Mouse (Mus musculus): ENCODE results near the gene Sh3pxd2a. TPM values are rescaled to one million over a fixed set of nuclear protein-coding genes. Genes with fewer than 3 reads are reported as not detected.

Gene Sh3pxd2a
- polyA plus RNA-seq, 1 experiment: 150 TPM

DNA sequence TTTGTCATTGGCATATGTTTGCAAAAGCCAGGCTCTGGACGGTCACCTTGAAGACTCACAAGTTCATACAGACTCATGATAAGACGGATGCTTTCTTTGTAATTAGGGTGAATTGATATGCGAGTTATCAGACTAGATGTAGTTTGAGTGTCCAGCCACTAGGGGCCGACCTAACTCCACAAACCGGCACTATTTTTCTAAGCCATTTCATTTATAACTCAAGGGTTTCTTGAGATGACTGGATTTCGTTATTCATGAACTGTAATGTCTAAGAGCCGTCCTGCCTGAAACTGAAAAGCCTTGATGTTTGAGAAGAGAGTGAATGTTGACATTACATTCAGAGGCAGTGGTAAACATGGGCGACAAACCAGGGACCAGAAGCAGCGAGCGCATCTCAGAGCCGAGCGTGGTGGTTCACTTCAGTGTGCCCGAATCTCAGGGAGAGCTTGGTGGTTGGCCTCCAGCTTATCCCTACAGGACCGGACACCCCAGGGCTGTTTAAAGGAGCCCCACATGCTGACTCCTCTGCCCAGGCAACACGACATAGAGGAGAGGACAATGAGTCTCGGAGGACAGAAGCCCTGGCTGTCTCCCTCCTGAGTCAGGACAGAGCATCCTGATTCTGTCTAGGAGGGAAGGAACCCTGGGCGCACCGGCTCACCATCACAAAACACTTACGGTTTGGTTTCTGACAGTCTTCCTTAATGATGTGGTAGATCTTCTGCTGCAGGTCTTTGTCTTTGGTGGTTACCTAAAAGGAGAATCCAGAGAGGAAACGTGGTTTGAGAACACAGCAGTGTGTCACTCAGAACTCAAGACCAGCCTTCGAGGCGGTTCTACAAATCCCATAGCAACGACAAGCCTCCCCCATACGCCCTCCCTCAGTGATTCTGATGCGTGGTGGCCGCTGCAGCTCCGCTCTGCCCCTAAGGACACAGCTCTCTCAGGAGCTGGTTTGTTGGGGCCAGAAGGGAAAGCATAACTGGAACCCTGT, 43.2 kb upstream of the Sh3pxd2a start:
- Histone ChIP-seq H3K27ac (ENCODE audit: insufficient read depth, low read length) (peak overlapping the region; percentile 52; the same call in 1 of the 2 replicates), H3K4me1 (ENCODE audit: control insufficient read depth, insufficient read depth, low read length) (peaks cover 6% of the 10 kb centered on the region; the same call in 1 of the 2 replicates), H3K4me3 (ENCODE audit: insufficient read depth, low read length) (no peak overlapping the region)
- TF ChIP-seq CTCF (IDR thresholded peaks at IDR 0.05; ENCODE audit: borderline replicate concordance, insufficient read depth, low read length) (0 out of 2 replicates have a peak, but pooled peaks have one; percentile 4), POLR2A (IDR thresholded peaks at IDR 0.05; ENCODE audit: low read depth, low read length) (no peak)

DNA sequence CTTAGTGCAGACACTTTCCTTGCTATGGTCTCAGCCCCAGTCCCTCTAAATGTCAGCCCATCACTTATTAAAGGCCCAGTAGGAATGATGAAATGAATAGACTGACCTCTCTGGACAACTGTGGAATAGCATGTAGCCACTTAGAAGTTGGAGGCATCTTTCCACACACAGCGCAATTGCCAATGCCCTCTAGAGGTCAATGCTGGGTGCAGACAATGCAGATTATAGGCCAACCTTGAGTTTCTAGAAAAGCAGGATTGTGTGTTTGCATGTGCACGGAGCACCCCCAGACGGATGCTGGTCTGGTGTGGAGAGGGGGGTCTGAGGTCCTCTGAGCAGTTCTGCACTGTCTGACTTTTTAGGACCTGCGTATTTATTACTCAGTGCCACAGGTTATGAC, 39.4 kb upstream of the Sh3pxd2a start:
- Histone ChIP-seq H3K4me3 (ENCODE audit: insufficient read depth, low read length) (no peak overlapping the region), H3K4me1 (ENCODE audit: control insufficient read depth, insufficient read depth, low read length) (peaks cover 5% of the 10 kb centered on the region), H3K27ac (ENCODE audit: insufficient read depth, low read length) (no peak overlapping the region)
- TF ChIP-seq CTCF (IDR thresholded peaks at IDR 0.05; ENCODE audit: borderline replicate concordance, insufficient read depth, low read length) (peak; percentile 73), POLR2A (IDR thresholded peaks at IDR 0.05; ENCODE audit: low read depth, low read length) (no peak)

DNA sequence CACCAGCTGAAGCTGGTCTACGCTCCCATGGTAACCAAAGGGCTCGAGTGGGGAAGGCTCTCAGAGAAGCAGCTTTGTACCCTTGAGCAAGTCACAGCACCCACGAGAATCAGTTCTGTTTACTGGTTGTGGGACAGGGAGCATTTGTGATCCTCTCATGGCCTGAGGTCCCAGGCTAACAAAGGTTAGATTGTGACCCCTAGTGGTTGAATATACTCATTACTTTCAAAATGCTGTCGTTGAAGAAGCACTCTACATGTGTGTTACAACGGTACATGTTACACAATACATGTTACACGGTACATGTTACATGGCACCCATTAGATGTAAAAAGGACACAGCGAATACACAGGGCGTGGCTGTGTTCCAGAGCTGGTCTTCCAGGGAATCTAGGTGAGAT, 38.4 kb upstream of the Sh3pxd2a start:
- peaks cover 3% of the 10 kb centered on the region; the same call in 1 of the 2 replicates for H3K4me1 ChIP-seq (ENCODE audit: control insufficient read depth, insufficient read depth, low read length)
- TF ChIP-seq CTCF (IDR thresholded peaks at IDR 0.05; ENCODE audit: borderline replicate concordance, insufficient read depth, low read length) (0 out of 2 replicates have a peak, but pooled peaks have one; percentile 7), POLR2A (IDR thresholded peaks at IDR 0.05; ENCODE audit: low read depth, low read length) (no peak)
- no peak overlapping the region for H3K4me3 ChIP-seq (ENCODE audit: insufficient read depth, low read length)
- no peak overlapping the region for H3K27ac ChIP-seq (ENCODE audit: insufficient read depth, low read length)

DNA sequence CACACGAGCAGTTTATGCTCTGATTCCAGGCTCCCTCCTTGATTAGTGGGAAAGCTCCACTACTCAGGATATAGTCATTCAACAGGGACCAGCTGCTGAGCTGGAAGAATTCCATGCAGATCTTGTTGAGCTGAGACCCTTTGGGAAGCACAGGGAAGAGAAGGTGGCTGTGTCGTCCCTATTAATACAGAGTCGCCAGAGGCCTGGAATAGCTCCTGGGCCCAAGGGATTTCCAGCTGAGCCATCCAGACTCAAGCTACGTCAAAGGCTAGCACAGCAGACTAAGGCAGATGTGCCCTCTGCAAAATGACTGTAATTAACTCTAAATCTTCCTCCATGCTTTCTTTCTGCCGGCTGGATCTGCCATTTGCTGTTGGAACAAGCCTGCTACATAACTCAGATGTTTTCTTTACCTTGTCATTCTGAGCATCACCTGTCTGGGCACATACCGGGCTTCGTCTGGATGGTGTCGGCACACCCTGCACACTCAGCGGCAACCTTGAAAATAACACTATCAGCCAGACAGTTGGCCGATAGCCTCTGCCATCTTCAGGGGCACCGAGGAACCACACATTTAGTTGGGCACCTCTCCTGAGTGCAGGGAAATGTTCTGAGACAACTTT, 36.3 kb upstream of the Sh3pxd2a start:
- H3K4me1 ChIP-seq (ENCODE audit: control insufficient read depth, insufficient read depth, low read length): peaks cover 3% of the 10 kb centered on the region; the same call in 1 of the 2 replicates
- H3K4me3 ChIP-seq (ENCODE audit: insufficient read depth, low read length): no peak overlapping the region
- H3K27ac ChIP-seq (ENCODE audit: insufficient read depth, low read length): no peak overlapping the region
- TF ChIP-seq CTCF (IDR thresholded peaks at IDR 0.05; ENCODE audit: borderline replicate concordance, insufficient read depth, low read length): no peak
- TF ChIP-seq POLR2A (IDR thresholded peaks at IDR 0.05; ENCODE audit: low read depth, low read length): no peak

DNA sequence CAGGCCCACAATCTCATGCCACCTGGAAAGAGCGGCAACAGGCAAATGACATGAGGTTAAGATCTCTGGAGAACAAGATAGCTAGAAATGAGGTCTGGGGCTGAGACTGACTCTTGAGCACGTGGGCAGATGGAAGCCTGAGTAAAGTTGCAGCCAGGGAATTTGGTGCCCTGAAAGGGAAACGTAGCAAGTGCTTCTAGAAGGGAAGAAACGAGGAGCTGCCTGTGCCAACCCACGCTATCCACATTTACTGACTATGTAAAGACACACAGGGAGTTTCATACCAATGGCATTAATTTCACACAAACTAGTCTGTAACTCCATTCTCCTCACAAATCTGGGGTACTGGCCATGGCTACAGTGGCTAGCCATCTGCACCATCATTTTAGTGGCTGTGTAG, 35.6 kb upstream of the Sh3pxd2a start:
- Histone ChIP-seq H3K4me3 (ENCODE audit: insufficient read depth, low read length) (no peak overlapping the region), H3K4me1 (ENCODE audit: control insufficient read depth, insufficient read depth, low read length) (peaks cover 3% of the 10 kb centered on the region; the same call in 1 of the 2 replicates), H3K27ac (ENCODE audit: insufficient read depth, low read length) (no peak overlapping the region)
- TF ChIP-seq CTCF (IDR thresholded peaks at IDR 0.05; ENCODE audit: borderline replicate concordance, insufficient read depth, low read length) (no peak), POLR2A (IDR thresholded peaks at IDR 0.05; ENCODE audit: low read depth, low read length) (no peak)

DNA sequence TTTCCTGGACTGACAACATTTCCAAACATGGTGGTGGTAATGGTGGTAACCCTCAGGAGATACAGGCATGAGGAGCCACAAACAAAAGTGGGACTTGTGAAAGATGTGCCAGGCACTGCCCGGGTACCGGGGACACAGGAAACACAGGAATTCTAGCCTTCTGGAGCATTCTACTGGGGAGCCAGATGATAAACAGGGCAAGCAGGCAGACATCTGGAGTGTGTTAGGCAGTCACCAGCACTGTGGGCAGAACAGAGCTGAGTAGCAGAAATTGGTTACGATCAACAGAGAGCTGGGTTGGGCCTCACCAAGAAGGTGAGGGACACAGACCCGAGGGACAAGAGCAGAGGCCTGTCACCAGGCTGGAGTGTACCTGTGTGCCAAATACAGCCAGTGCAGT, 34.7 kb upstream of the Sh3pxd2a start:
- peaks cover 9% of the 10 kb centered on the region for H3K4me1 ChIP-seq (ENCODE audit: control insufficient read depth, insufficient read depth, low read length)
- H3K4me3 ChIP-seq (ENCODE audit: insufficient read depth, low read length): no peak overlapping the region
- no peak overlapping the region for H3K27ac ChIP-seq (ENCODE audit: insufficient read depth, low read length)
- TF ChIP-seq POLR2A (IDR thresholded peaks at IDR 0.05; ENCODE audit: low read depth, low read length) (no peak), CTCF (IDR thresholded peaks at IDR 0.05; ENCODE audit: borderline replicate concordance, insufficient read depth, low read length) (no peak)

DNA sequence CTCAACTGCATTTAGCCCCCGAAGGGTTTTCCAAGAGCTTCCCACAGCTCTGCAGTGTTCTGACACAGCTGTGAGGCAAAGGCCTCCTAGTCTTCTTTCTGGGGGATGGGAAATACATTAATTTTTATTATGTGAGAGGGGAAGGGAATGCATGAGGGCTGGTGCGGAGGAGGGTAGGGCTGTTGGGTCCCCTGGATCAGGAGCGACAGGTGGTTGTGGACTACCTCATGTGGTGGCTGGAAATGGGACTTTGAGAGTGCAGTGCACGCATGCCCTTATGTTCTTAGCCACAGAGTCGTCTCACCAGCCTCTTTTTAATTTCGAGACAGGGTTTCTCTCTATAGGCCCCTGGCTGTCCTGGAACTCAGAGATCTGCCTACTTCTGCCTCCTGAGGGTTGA, 33.5 kb upstream of the Sh3pxd2a start:
- peaks cover 11% of the 10 kb centered on the region for H3K4me1 ChIP-seq (ENCODE audit: control insufficient read depth, insufficient read depth, low read length)
- H3K27ac ChIP-seq (ENCODE audit: insufficient read depth, low read length): no peak overlapping the region
- no peak for TF ChIP-seq POLR2A (IDR thresholded peaks at IDR 0.05; ENCODE audit: low read depth, low read length)
- no peak for TF ChIP-seq CTCF (IDR thresholded peaks at IDR 0.05; ENCODE audit: borderline replicate concordance, insufficient read depth, low read length)
- H3K4me3 ChIP-seq (ENCODE audit: insufficient read depth, low read length): no peak overlapping the region

DNA sequence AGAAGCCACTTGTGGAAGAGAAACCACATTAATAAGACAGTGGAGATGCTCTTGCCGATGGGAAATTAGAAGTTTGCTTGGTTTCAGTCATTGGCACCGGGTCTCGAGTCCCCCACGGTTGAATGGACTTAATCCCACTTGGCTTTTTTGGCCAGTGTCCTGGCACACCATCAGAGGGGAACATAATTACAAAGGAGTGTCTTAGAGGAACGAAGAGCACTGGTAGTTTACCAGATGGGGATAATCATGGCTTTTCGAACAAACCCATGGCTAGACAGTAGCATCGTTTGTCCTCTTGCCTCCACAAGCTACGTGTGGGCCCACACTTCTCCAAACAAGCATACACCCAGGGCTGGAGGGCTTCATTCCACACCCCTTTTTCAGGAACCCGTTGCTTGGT, 33.1 kb upstream of the Sh3pxd2a start:
- no peak overlapping the region for H3K27ac ChIP-seq (ENCODE audit: insufficient read depth, low read length)
- no peak overlapping the region for H3K4me3 ChIP-seq (ENCODE audit: insufficient read depth, low read length)
- H3K4me1 ChIP-seq (ENCODE audit: control insufficient read depth, insufficient read depth, low read length): peaks cover 16% of the 10 kb centered on the region
- no peak for TF ChIP-seq CTCF (IDR thresholded peaks at IDR 0.05; ENCODE audit: borderline replicate concordance, insufficient read depth, low read length)
- no peak for TF ChIP-seq POLR2A (IDR thresholded peaks at IDR 0.05; ENCODE audit: low read depth, low read length)

DNA sequence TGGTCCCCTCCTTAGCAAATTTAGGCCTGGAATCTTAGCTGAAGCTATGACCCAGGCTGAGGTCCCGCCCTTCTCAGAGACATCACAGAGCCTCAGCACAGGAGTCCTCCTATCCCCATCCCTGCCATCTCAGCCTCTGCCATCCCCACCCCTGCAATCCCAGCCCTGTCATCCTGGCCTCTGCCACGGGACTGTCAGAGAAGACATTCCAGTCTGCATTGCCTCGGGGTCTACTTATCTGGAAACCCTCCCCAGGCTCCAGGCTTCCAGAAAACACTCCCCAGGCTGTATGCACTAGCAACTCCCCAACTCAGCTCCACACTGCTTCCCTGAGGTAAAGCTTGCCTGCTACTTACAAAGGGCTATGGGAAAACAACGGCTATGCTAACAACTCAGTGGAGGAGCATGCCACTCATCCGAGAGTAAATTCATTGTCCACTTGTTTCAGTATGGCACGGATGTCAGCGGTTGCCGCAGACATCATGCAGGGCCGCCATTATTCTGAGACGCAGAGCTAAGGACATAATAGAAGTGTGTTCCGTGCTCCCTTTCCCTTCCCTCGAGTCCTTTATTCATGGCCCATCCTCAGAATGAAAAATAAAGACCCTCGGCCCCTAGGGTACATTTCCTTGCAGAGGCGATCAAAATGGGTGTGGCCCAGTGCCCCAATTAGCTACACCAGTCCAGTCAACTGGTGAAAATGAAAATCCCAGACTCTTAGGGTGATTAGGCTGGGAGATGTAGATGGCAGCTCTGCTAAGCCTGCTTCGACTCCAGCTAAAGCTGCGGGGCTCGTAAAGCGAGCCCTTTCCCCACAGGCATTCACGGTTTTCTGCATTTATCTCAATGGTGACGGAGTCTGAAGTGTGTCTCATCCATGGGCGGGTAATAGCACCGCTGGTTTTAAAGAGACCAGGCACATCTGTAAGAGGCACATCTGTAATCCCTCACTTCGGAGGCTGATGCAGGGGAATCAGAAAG, 29.1 kb upstream of the Sh3pxd2a start:
- Histone ChIP-seq H3K4me3 (ENCODE audit: insufficient read depth, low read length) (no peak overlapping the region), H3K27ac (ENCODE audit: insufficient read depth, low read length) (peak overlapping the region; percentile 72), H3K4me1 (ENCODE audit: control insufficient read depth, insufficient read depth, low read length) (peaks cover 16% of the 10 kb centered on the region)
- TF ChIP-seq CTCF (IDR thresholded peaks at IDR 0.05; ENCODE audit: borderline replicate concordance, insufficient read depth, low read length): no peak
- no peak for TF ChIP-seq POLR2A (IDR thresholded peaks at IDR 0.05; ENCODE audit: low read depth, low read length)
